Mouse (Mus musculus): ENCODE results near the gene Slc4a3. TPM values are rescaled to one million over a fixed set of nuclear protein-coding genes. Genes with fewer than 3 reads are reported as not detected.

Gene Slc4a3
- polyA plus RNA-seq, 1 experiment from 2014 or later: 7.6 TPM

GRCm38 (mm10) chr1:75603584-75603983, 57.5 kb downstream of the Slc4a3 start:
- ATAC-seq: no peak
- no peaks in the 10 kb centered on the region for H3K36me3 ChIP-seq (ENCODE audit: control insufficient read depth, insufficient read depth, low read length)
- 85% methylated on average over 7 of the region's 7 CpGs for WGBS
- no peak overlapping the region for H3K4me3 ChIP-seq (ENCODE audit: low read length)
- no peaks in the 10 kb centered on the region for H3K4me1 ChIP-seq (ENCODE audit: control insufficient read depth, insufficient read depth, low read length)
- no peaks in the 10 kb centered on the region for H3K9me3 ChIP-seq (ENCODE audit: control insufficient read depth, low read length)
- no peak overlapping the region for H3K9ac ChIP-seq (ENCODE audit: low read depth, low read length)
- no peak overlapping the region for H3K27ac ChIP-seq (ENCODE audit: low read length)
- H3K27me3 ChIP-seq (replicated peaks; ENCODE audit: control insufficient read depth, insufficient read depth, low read length): no peaks in the 10 kb centered on the region
- no peak overlapping the region for H3K4me2 ChIP-seq (ENCODE audit: low read depth, low read length)

DNA sequence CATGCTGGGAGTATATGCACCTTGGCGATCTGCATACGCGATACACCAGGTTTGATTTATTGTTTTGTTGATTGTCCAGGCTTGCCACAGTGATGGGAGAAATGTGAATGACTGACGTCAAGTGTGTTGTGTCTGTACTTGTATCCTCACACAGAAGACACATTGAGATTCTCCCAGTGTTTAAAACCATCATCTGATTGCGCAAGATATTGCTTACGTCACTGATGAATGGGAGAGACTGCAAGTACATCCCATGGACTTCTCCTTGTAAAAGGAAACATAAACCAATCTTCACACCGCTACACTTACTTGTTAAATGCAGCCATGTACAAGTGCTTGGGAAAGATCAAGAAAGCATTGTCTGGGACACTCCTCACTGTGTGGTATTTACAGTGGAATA, 62.2 kb downstream of the Slc4a3 start:
- Histone ChIP-seq H3K4me1 (ENCODE audit: control insufficient read depth, insufficient read depth, low read length) (no peaks in the 10 kb centered on the region), H3K36me3 (ENCODE audit: control insufficient read depth, insufficient read depth, low read length) (no peaks in the 10 kb centered on the region), H3K4me2 (ENCODE audit: low read depth, low read length) (no peak overlapping the region), H3K27me3 (replicated peaks; ENCODE audit: control insufficient read depth, insufficient read depth, low read length) (no peaks in the 10 kb centered on the region), H3K9ac (ENCODE audit: low read depth, low read length) (no peak overlapping the region), H3K9me3 (ENCODE audit: control insufficient read depth, low read length) (no peaks in the 10 kb centered on the region), H3K4me3 (ENCODE audit: low read length) (no peak overlapping the region), H3K27ac (ENCODE audit: low read length) (no peak overlapping the region)
- WGBS: 85% methylated on average over 7 of the region's 7 CpGs
- ATAC-seq: no peak

GRCm38 (mm10) chr1:75608625-75609263, 62.7 kb downstream of the Slc4a3 start:
- 74% methylated on average over 11 of the region's 11 CpGs for WGBS
- no peak overlapping the region for H3K4me3 ChIP-seq (ENCODE audit: low read length)

DNA sequence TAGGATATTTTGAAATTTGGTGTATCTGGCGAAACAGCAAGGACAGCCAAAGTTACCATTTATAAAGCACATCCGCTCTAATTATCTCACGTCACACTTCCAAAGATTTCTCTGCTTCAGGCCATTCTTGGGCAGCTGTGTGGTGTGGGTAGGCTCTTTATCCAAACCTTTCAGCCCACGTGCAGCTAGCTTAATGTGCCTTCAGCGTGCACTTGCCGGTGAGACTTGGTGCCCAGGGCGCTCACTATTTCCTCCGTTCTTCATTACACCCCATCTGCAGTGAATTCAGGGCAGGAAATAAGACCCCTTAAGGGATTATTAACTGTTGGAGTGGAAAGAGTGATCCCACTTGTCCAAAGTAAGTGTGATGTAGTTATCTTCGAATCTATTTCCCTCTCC, 63.2 kb downstream of the Slc4a3 start:
- no peak for ATAC-seq
- Histone ChIP-seq H3K27me3 (replicated peaks; ENCODE audit: control insufficient read depth, insufficient read depth, low read length) (no peaks in the 10 kb centered on the region), H3K36me3 (ENCODE audit: control insufficient read depth, insufficient read depth, low read length) (no peaks in the 10 kb centered on the region), H3K9ac (ENCODE audit: low read depth, low read length) (no peak overlapping the region), H3K9me3 (ENCODE audit: control insufficient read depth, low read length) (no peaks in the 10 kb centered on the region), H3K27ac (ENCODE audit: low read length) (no peak overlapping the region), H3K4me1 (ENCODE audit: control insufficient read depth, insufficient read depth, low read length) (no peaks in the 10 kb centered on the region), H3K4me3 (ENCODE audit: low read length) (no peak overlapping the region), H3K4me2 (ENCODE audit: low read depth, low read length) (no peak overlapping the region)
- 83% methylated on average over 9 of the region's 9 CpGs for WGBS

More at GRCm38 (mm10) chr1:75608625-75609263, 62.7 kb downstream of the Slc4a3 start:
- ATAC-seq: no peak
- Histone ChIP-seq H3K4me2 (ENCODE audit: low read depth, low read length) (no peak overlapping the region), H3K36me3 (ENCODE audit: control insufficient read depth, insufficient read depth, low read length) (no peaks in the 10 kb centered on the region), H3K9me3 (ENCODE audit: control insufficient read depth, low read length) (no peaks in the 10 kb centered on the region), H3K4me1 (ENCODE audit: control insufficient read depth, insufficient read depth, low read length) (no peaks in the 10 kb centered on the region), H3K27me3 (replicated peaks; ENCODE audit: control insufficient read depth, insufficient read depth, low read length) (no peaks in the 10 kb centered on the region), H3K9ac (ENCODE audit: low read depth, low read length) (no peak overlapping the region), H3K27ac (ENCODE audit: low read length) (no peak overlapping the region)

GRCm38 (mm10) chr1:75610553-75610952, 64.5 kb downstream of the Slc4a3 start:
- Histone ChIP-seq H3K36me3 (ENCODE audit: control insufficient read depth, insufficient read depth, low read length) (no peaks in the 10 kb centered on the region), H3K4me1 (ENCODE audit: control insufficient read depth, insufficient read depth, low read length) (no peaks in the 10 kb centered on the region), H3K4me3 (ENCODE audit: low read length) (no peak overlapping the region), H3K27ac (ENCODE audit: low read length) (no peak overlapping the region), H3K27me3 (replicated peaks; ENCODE audit: control insufficient read depth, insufficient read depth, low read length) (no peaks in the 10 kb centered on the region), H3K9ac (ENCODE audit: low read depth, low read length) (no peak overlapping the region), H3K9me3 (ENCODE audit: control insufficient read depth, low read length) (no peaks in the 10 kb centered on the region), H3K4me2 (ENCODE audit: low read depth, low read length) (no peak overlapping the region)
- no peak for ATAC-seq
- WGBS: 47% methylated on average over 8 of the region's 8 CpGs

Other genes with a start within 250 kb of the Slc4a3 start
- 159 and 160 TPM in 2 replicates for gene Dnpep, start 228.3 kb upstream of the Slc4a3 start, polyA plus RNA-seq (2015; fragmentation: Nextera tagmentation; extraction: Ambion mirVana)
- gene Des, start 185.9 kb upstream of the Slc4a3 start, polyA plus RNA-seq (2015; fragmentation: Nextera tagmentation; extraction: Ambion mirVana): 149 and 159 TPM in 2 replicates
- 33.5 and 35.2 TPM in 2 replicates for gene Speg, start 171.0 kb upstream of the Slc4a3 start, polyA plus RNA-seq (2015; fragmentation: Nextera tagmentation; extraction: Ambion mirVana)
- 134 and 137 TPM in 2 replicates for gene Gmppa, start 110.3 kb upstream of the Slc4a3 start, polyA plus RNA-seq (2015; fragmentation: Nextera tagmentation; extraction: Ambion mirVana)
- gene Asic4, start 95.8 kb upstream of the Slc4a3 start, polyA plus RNA-seq (2015; fragmentation: Nextera tagmentation; extraction: Ambion mirVana): 2.0 and 2.4 TPM in 2 replicates
- gene Chpf, start 67.0 kb upstream of the Slc4a3 start, polyA plus RNA-seq (2015; fragmentation: Nextera tagmentation; extraction: Ambion mirVana): 25.2 and 28.8 TPM in 2 replicates
- gene Tmem198, start 66.7 kb upstream of the Slc4a3 start, polyA plus RNA-seq (2015; fragmentation: Nextera tagmentation; extraction: Ambion mirVana): 1.5 and 1.9 TPM in 2 replicates
- 38.7 and 42.7 TPM in 2 replicates for gene Obsl1, start 39.8 kb upstream of the Slc4a3 start, polyA plus RNA-seq (2015; fragmentation: Nextera tagmentation; extraction: Ambion mirVana)
- gene Inha, start 39.2 kb upstream of the Slc4a3 start, polyA plus RNA-seq (2015; fragmentation: Nextera tagmentation; extraction: Ambion mirVana): 6.6 and 7.3 TPM in 2 replicates
- 16.6 and 17.8 TPM in 2 replicates for gene Stk11ip, start 24.7 kb upstream of the Slc4a3 start, polyA plus RNA-seq (2015; fragmentation: Nextera tagmentation; extraction: Ambion mirVana)

Measured in intestine, embryonic 16.5 days (tissue).